Mouse (Mus musculus): ENCODE results near the gene Gm10135. TPM values are rescaled to one million over a fixed set of nuclear protein-coding genes. Genes with fewer than 3 reads are reported as not detected.

Gm10135 gene
- polyA plus RNA-seq (2021; fragmentation: Nextera tagmentation), result not detected in 2 replicates
- long read RNA-seq, experiment 1, result 0 reads
- long read RNA-seq, experiment 2, result 0 reads

GRCm38 (mm10) chr5:72974602-72975001, at the start of gene Gm10135:
TSS of gene Gm10135 (minus strand) at chr5:72974702.

DNA sequence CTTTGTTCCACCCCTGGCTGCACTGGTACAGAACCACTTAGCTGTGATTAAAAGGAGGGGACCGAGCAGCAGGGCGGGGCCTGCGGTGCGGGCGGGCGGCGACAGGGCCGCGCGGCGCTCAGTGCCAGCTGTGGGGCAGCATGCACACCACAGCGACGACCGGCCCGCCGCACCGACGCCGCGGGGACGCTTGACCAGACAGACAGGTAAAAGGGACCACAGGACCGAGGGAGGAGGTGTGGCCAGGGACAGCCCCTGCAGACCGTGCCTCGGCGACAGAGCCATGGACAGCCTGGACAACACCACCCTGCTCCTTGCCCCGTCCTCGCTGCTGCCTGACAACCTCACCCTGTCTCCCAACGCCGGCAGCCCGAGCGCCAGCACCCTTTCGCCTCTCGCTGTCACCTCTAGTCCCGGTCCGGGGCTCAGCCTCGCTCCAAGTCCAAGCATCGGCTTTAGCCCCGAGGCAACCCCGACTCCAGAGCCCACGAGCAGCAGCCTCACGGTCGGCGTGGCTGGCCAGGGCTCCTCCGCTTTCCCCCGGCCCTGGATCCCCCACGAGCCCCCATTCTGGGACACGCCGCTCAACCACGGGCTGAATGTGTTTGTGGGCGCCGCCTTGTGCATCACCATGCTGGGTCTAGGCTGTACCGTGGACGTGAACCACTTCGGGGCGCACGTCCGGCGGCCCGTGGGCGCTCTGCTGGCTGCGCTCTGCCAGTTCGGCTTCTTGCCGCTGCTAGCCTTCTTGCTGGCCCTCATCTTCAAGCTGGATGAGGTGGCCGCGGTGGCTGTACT, 32.5 kb upstream of the Gm10135 start, which contains the start of gene Slc10a4:
TSS of gene Slc10a4 (plus strand) at position 100 of the 798 bp plus-strand sequence.

Other genes starting within 250 kb of the Gm10135 start
- gene Txk, start 221.9 kb downstream of the Gm10135 start, polyA plus RNA-seq (2021; fragmentation: Nextera tagmentation), result not detected in 2 replicates
- 1.1 and 1.3 TPM in 2 replicates for gene Tec, start 106.2 kb downstream of the Gm10135 start, polyA plus RNA-seq (2021; fragmentation: Nextera tagmentation)
- 3.0 and 3.3 TPM in 2 replicates for gene Slain2, start 60.4 kb downstream of the Gm10135 start, polyA plus RNA-seq (2021; fragmentation: Nextera tagmentation)
- 1.8 and 2.3 TPM in 2 replicates for gene Slc10a4, start 32.2 kb upstream of the Gm10135 start, polyA plus RNA-seq (2021; fragmentation: Nextera tagmentation)

Measured in layer of hippocampus, adult 6 months (tissue).